Mouse (Mus musculus) ES-Bruce4 (cell line): ENCODE results near the gene Usp40. TPM values are rescaled to one million over a fixed set of nuclear protein-coding genes. Genes with fewer than 3 reads are reported as not detected.

Source experiments
- H3K27ac ChIP-seq: 2 replicates; pipeline ENCODE4 v1.5.1; 2012; ENCODE audit warnings: low read length, inconsistent platforms; ENCODE audit not compliant: insufficient read depth
- H3K27me3 ChIP-seq: 2 replicates; pipeline ENCODE4 v1.6.1; 2012; ENCODE audit warnings: mild to moderate bottlenecking, low read length, inconsistent platforms; ENCODE audit not compliant: control insufficient read depth, poor library complexity, insufficient read depth, severe bottlenecking
- H3K36me3 ChIP-seq: 2 replicates; pipeline ENCODE4 v1.6.1; 2012; ENCODE audit warnings: inconsistent platforms, mild to moderate bottlenecking, low read length, moderate library complexity; ENCODE audit not compliant: control insufficient read depth, poor library complexity, insufficient read depth, severe bottlenecking
- H3K4me1 ChIP-seq: one replicate; pipeline ENCODE4 v1.8.1; 2011; ENCODE audit warnings: low read length; ENCODE audit not compliant: control insufficient read depth, insufficient read depth
- H3K4me3 ChIP-seq: 2 replicates; pipeline ENCODE4 v1.5.1; 2011; ENCODE audit warnings: low read depth, mild to moderate bottlenecking, low read length
- H3K9ac ChIP-seq: 2 replicates; pipeline ENCODE4 v1.6.1; 2012; ENCODE audit warnings: low read depth, mild to moderate bottlenecking, inconsistent platforms; ENCODE audit not compliant: poor library complexity, severe bottlenecking
- H3K9me3 ChIP-seq: replicated peaks from 2 replicates; pipeline ENCODE4 v1.6.1; 2012; ENCODE audit warnings: mild to moderate bottlenecking, low read length, inconsistent platforms; ENCODE audit not compliant: control insufficient read depth, poor library complexity, insufficient read depth, severe bottlenecking
- CTCF ChIP-seq: IDR thresholded peaks from one replicate; pipeline ENCODE4 v1.8.1; 2011; ENCODE audit warnings: low read depth, low read length
- EP300 ChIP-seq: IDR thresholded peaks from 2 replicates; pipeline ENCODE4 v1.6.1; 2011; ENCODE audit warnings: low read depth, low read length; ENCODE audit not compliant: insufficient read depth
- POLR2A ChIP-seq: IDR thresholded peaks from one replicate; pipeline ENCODE4 v1.8.1; 2011; ENCODE audit warnings: low read length; ENCODE audit not compliant: insufficient read depth
- polyA plus RNA-seq: library from polyadenylated mRNA; stranded (reverse); fragments of >200 nt; gene quantifications from 2 replicates; pipeline ENCODE4 v1.2.4, GENCODE M21; 2011; ENCODE audit warnings: low read depth; ENCODE audit not compliant: missing spikeins, insufficient read depth, insufficient read length

The Usp40 gene
- polyA plus RNA-seq, 1 experiment: 19.6 TPM

- H3K9me3 ChIP-seq: no peaks in the 10 kb centered on the region
- no peaks in the 10 kb centered on the region; the same call in 1 of the 2 replicates for H3K36me3 ChIP-seq
Measured at GRCm38 (mm10) chr1:87959532-87959931, 48.8 kb downstream of the Usp40 start.

GRCm38 (mm10) chr1:87958931-87959330, 49.4 kb downstream of the Usp40 start:
- no peak overlapping the region for H3K27ac ChIP-seq
- H3K4me3 ChIP-seq: no peak overlapping the region
- H3K36me3 ChIP-seq: no peaks in the 10 kb centered on the region; the same call in 1 of the 2 replicates
- H3K4me1 ChIP-seq: no peaks in the 10 kb centered on the region
- TF ChIP-seq POLR2A (no peak), EP300 (no peak), CTCF (no peak)
- H3K27me3 ChIP-seq: no peaks in the 10 kb centered on the region
- H3K9me3 ChIP-seq: no peaks in the 10 kb centered on the region
- no peak overlapping the region for H3K9ac ChIP-seq

More at GRCm38 (mm10) chr1:87959532-87959931, 48.8 kb downstream of the Usp40 start:
- no peaks in the 10 kb centered on the region for H3K4me1 ChIP-seq
- H3K27ac ChIP-seq: no peak overlapping the region
- no peaks in the 10 kb centered on the region for H3K27me3 ChIP-seq
- no peak overlapping the region for H3K4me3 ChIP-seq
- TF ChIP-seq POLR2A: no peak
- TF ChIP-seq CTCF: no peak
- no peak for TF ChIP-seq EP300
- no peak overlapping the region for H3K9ac ChIP-seq

GRCm38 (mm10) chr1:87953073-87953472, 55.3 kb downstream of the Usp40 start:
- H3K9ac ChIP-seq: no peak overlapping the region
- no peak for TF ChIP-seq EP300
- TF ChIP-seq CTCF: no peak
- TF ChIP-seq POLR2A: no peak
- H3K27me3 ChIP-seq: no peaks in the 10 kb centered on the region
- no peaks in the 10 kb centered on the region for H3K9me3 ChIP-seq
- no peak overlapping the region for H3K27ac ChIP-seq
- H3K4me1 ChIP-seq: no peaks in the 10 kb centered on the region
- no peak overlapping the region for H3K4me3 ChIP-seq
- peaks cover 7% of the 10 kb centered on the region for H3K36me3 ChIP-seq

GRCm38 (mm10) chr1:87951641-87952040, 56.7 kb downstream of the Usp40 start:
- no peaks in the 10 kb centered on the region for H3K9me3 ChIP-seq
- TF ChIP-seq EP300 (no peak), POLR2A (no peak), CTCF (no peak)
- no peak overlapping the region for H3K27ac ChIP-seq
- H3K4me3 ChIP-seq: no peak overlapping the region
- H3K27me3 ChIP-seq: no peaks in the 10 kb centered on the region
- no peaks in the 10 kb centered on the region for H3K4me1 ChIP-seq
- H3K36me3 ChIP-seq: peaks cover 7% of the 10 kb centered on the region
- no peak overlapping the region for H3K9ac ChIP-seq

- Histone ChIP-seq H3K27ac (no peak overlapping the region), H3K4me1 (no peaks in the 10 kb centered on the region), H3K4me3 (no peak overlapping the region), H3K9ac (no peak overlapping the region), H3K36me3 (peaks cover 9% of the 10 kb centered on the region), H3K27me3 (no peaks in the 10 kb centered on the region), H3K9me3 (no peaks in the 10 kb centered on the region)
- TF ChIP-seq EP300: no peak
- no peak for TF ChIP-seq CTCF
- TF ChIP-seq POLR2A: no peak
Measured at GRCm38 (mm10) chr1:87947681-87948091, 60.7 kb downstream of the Usp40 start.

- Histone ChIP-seq H3K4me3 (no peak overlapping the region), H3K9me3 (no peaks in the 10 kb centered on the region), H3K4me1 (no peaks in the 10 kb centered on the region), H3K27ac (no peak overlapping the region), H3K36me3 (peaks cover 17% of the 10 kb centered on the region), H3K27me3 (no peaks in the 10 kb centered on the region), H3K9ac (no peak overlapping the region)
- TF ChIP-seq POLR2A (no peak), EP300 (no peak), CTCF (no peak)
Measured at GRCm38 (mm10) chr1:87941765-87942164, 66.6 kb downstream of the Usp40 start.
